Mouse (Mus musculus) megakaryocyte-erythroid progenitor cell, adult 5-6 weeks (primary cell): ENCODE data around the gene Fam43b. TPM values are rescaled to one million over a fixed set of nuclear protein-coding genes. Genes with fewer than 3 reads are reported as not detected.
"Not testable (repeated sequence)": the region's sequence is repeated elsewhere in the genome, so short reads cannot be mapped to it uniquely, and the experiment has no call there.

ENCODE experiments used
- ATAC-seq: replicated peaks from 2 replicates; pipeline ENCODE4 v1.8.0; 2016; ENCODE audit warnings: mild to moderate bottlenecking, inconsistent platforms; ENCODE audit not compliant: severe bottlenecking, poor library complexity, low FRiP score, low TSS enrichment
- total RNA-seq, 2 experiments: library from RNA; stranded (forward) in 1 of 2; stranded (reverse) in 1 of 2; fragments of 200-1000, 215-1000 nt in 1 of 2; fragments of >200 nt in 1 of 2; fragmentation: Nextera tagmentation in 1 of 2; gene quantifications; 2 replicates each; pipeline ENCODE4 v1.2.3; 2014 to 2017

The Fam43b gene
- total RNA-seq (2014; fragmentation: Nextera tagmentation), result not detected in 2 replicates
- total RNA-seq (2017), result not detected in 2 replicates

DNA sequence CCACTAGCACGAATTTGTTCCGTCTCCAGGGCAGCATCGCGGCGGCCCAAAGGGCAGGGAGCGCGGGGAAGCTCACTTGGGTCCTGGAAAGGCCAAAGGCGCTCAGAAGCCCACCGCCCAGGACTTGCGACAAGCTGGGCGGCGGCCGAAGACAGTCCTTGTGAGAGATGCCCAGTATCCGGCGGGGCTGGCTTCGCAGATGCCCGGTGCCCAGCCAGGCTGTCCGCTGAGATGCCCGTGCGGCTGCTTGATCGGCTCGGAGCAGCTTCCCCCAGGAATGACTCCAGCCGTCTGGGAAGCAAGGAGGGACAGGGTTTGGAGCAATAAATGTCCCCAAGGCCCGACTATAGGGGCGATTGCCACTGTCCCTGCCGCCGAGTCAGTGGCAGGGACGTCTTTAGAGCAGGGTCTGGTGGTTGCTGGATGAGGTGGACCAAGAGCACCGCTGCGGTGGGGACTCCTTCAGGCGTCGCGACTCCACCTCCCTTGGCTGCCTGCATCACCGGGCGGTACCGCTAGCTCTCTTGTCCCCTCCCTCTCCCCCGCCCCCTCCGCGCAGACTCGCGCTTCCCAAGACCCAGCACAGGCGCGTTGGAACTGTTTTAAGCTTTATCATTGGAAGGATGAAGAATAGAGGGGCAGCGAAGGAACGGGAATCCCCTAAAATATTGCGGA is at the start of gene Fam43b:
TSS of gene Fam43b (minus strand) at position 558 of the 675 bp plus-strand sequence.
- ATAC-seq, result no peak

DNA sequence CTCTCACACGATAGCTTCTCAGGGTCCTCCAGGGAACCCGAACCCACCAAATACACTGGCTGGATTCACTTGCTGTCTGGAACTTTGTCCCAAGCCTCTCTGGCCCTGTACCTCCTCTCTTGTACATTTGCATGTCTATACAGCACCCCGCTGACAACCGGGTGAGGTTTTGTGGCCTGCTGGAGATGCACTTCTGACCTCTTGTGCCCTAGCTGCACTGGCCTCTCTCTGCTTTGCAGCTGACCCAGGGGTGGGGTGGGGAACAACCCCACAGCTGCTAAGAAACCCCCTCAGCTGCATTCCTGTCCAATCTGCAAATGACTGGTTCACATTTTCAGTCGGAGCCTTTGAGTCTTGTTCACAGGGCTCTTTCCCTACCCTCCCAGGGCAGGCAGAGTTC is 48.6 kb upstream of the Fam43b start:
- no peak for ATAC-seq

DNA sequence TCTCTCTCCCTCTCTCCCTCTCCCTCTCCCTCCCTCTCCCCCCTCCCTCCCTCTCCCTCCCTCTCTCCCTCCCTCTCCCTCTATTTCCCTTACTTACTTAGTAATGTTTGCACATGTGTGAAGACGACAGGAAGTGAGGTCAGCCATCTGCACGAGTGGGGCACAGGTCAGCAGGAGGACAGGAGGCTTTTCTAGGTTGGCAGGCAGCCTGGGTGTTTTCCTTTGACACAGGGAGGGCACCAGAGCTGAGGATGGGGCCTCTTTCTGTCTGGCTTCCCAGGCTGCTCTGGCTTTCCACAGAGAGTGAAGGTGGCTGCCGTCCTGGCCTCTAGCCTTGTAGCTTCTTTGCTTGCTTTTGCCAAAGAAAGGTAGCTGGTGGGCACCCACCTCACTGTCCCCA is 43.7 kb upstream of the Fam43b start:
- no peak for ATAC-seq

DNA sequence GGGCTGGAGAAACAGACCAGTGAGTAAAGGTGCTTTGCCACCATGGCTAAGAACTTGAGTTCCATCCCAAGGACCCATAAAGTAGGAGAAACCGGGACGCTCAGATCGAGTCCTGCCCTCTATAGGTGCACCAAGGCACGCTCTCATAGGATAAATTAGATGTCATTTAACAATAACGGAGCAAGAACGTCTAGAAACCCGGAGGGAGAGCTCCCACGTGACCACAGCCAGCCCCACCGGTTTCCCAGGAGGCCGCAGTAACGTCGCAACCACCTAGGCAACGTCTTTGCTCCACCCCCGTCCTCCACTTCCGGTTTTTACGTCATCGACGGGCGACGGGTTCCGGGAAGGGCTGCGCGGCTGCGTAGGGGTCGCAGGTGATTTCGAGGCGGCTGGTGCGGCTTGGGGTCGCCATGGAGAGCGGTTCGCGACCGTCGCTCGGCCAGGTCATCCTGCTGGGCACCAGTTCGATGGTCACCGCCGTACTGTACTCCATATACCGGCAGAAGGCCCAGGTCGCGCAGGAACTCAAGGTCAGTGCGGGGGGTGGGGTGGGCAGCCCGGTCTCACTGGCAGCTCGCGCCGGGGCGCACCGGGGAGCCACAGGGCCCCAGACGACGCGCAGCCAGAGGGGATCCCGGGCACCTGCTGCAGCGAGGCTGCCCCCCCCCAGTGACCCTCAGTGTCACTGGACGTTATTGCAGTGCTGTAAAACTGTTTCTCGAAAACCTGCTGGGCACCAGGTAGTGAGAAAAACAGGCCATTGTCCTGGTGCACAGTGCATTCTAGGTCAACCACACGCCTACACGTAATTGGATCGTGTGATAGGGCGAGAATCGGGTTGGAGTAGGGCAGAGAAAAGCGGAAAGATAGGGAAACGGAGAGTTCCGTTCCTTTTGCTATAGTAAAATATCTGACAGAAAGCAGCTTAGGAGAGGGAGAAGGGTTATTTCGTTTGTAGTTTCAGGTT is 38.3 kb upstream of the Fam43b start, which contains the start of gene Mul1:
TSS of gene Mul1 (plus strand) at position 325 of the 970 bp plus-strand sequence.
- peak; percentile 94 for ATAC-seq

DNA sequence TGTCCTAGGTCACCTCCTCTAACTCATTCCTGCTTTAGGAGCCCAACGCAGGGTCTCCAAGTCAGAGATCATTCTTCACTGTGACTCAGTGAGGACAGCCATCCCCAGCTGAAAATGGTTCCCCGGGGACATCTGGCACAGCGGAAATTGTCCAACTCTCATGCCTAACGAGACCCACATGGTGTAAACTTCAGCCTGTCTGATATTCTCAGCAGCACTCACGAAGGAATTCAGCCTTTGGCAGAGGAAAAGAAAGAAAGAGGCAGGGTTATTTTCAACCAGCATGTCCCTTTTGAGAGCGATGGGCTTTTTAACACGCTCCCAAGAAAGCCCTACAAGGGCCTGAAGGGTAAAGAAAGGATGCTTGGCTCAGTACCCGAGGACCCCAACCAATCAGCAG is 35.0 kb upstream of the Fam43b start:
- ATAC-seq, result no peak

DNA sequence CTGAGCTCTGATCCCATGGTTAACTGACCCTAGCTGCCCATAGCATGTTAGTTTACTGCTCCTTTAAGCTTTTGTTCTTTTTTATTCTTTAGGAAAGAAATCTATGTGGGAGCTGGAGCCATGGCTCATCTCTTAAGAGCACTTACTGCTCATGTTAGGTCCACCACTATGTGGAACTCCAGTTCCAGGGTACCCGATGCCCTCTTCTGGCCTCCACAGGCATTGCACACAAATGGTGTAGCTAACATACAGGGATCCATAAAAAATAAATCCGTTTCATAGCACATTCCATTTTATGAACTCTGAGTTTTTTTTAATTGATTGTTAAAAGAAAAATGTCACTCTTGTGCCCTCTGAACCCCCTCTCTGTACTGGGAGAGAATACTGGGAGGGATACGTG is 33.5 kb upstream of the Fam43b start:
- no peak for ATAC-seq

DNA sequence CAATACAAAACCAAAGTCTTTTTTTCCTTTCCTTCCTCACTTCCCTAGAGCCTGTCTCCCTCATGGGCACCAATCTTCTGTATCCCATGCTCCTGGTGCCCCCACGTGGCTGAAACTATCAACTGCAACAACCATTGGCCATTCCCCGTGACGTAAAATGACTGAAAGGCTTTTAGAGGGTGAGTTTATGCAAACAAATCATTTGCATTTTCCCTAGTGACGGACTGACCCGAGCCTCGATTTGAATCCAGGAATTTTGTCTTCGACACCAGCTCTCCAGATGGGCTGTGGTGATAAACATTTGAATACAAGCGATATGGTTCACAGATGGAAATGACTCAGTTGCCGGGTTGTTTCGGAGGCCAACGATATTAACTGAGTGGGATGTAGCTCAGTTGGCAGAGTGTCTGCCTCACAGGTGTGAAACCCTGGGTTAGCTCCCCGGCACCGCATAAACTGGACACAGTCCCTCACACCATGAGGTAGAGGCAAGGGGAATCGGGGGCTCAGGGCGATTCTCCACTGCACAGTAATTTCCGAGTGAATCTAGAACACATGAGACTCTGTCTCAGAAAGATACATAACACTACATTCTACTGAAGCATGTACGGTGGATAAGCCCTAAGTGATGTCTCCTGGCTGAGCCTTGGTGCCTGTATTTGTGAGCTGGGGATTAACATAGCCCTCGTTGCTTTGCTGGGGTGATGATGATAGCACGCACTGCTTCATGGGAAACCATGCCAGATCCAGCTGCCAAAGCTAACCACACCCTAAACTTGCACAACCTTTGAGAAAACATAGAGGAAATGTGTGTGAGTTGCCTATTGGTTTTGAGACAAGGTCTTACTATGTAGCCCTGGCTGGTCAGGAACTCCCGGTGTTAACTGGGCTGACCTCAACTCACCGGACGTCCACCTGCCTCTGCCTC is 30.7 kb upstream of the Fam43b start:
- ATAC-seq, result peak; percentile 75

DNA sequence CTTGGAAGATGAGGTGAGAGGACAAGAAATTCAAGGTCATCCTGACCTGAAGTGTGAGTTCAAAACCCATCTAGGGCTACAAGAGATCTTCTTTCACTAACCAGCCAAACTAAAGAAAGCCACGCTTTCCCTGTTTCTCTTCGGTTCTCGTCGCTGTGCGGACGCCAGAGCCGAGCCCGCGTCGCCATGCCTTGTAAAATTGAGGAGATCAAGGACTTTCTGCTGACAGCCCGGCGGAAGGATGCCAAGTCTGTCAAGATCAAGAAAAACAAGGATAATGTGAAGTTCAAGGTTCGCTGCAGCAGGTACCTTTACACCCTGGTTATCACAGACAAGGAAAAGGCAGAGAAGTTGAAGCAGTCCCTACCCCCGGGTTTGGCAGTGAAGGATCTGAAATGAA is 29.3 kb upstream of the Fam43b start:
- ATAC-seq, result not testable (repeated sequence)

DNA sequence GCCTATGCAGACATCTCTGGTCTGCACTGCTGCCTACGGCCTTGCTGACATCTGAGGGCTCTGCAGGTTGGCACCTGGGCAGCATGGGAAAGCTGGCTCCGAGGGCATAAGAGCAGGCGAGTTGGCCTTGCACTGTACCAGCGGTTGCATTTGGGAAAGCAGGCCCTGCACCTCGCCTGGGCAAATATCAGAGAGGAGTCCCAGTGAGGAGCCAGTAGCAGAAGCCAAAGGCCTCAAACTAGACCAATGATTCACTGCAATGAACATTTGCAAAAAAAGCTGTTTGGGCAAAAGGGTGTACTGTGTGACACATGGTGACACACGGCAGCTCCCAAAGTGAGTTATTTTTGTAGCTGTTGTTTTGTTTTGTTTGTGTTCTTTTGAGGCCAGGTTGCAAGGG is 28.7 kb upstream of the Fam43b start:
- ATAC-seq, result no peak

DNA sequence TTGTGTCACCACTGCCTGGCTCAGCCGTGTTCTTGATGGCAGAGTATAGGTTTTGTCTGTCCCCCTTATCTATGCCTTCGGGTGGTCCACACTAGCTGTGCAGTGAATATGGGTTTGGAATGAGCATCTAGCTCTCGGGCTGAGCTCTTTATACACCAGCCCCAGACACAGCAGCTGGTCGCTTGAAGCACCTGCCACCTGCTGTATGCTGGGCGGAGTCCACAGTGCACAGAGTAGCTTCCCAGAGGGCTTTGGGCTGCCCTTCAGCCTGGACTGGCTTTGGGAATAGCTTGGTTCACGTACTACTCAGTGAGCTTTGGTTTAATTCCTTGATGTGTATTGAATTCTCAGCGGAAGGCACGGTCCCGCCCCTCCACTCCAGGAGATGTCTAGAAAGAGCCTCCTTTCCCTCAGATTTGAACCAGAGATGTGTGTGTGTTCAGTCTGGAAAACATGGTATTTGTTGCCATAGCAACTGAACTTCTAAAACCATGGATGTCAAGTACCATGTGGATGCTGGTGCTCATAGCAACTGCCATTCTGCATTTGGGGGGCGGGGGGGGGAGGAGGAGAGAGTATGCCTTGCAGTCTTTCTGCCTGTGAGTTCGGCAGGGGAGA is 22.1 kb upstream of the Fam43b start:
- no peak for ATAC-seq

DNA sequence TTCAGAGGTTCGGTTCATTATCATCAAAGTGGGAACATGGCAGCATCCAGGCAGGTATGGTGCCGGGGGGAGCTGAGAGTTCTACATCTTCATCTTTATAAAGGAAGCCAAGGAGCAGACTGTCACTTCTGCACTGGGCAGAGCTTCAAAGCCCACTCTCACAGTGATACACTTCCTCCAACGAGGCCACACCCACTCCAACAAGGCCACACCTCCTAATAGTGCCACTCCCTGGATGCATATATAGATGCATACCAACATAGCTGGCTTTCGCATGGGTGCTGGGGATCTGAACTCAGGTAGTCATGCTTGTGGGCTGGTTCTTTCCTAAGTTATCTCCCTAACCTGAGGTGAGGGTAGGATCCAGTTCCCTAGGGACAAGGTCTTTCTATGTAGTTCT is 21.6 kb upstream of the Fam43b start:
- no peak for ATAC-seq

DNA sequence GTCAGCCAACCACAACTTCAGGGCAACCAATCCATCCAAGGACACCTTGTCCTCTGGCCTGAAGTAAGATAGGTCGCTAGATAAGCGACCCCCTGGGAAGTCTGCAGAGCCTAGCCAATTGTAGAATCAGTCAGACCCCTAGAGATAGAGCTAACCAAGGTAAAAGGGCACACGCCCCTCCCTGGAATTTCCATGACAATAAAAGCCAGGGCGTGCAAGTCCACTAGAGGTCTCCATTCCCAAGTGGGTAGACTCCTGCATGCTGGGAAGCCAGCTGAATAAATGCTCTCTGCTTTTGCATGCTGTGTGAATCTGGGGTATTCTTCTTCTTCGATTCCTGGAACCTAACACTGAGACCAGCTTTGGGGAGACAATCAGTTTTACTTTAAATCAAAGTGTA is 20.1 kb upstream of the Fam43b start:
- ATAC-seq, result no peak

DNA sequence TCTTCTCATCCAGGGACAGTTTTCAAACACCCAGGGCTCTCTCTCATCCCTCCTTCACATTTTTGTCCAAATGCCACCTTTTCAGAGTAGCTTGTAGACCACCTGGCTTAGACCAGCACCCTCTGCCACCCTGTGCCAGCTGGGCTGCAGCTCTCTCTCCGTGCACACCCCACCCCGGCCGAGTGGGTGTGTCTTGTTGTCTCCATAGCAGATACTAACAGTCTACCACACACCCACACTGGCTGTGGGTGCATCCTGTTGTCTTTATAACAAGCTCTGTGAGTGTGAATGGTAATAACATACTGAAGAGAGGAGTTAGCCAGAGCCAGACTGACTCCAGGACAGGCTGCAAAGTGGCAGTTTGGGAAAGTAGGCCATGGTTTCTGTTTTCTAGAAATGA is 19.7 kb upstream of the Fam43b start:
- ATAC-seq, result no peak

DNA sequence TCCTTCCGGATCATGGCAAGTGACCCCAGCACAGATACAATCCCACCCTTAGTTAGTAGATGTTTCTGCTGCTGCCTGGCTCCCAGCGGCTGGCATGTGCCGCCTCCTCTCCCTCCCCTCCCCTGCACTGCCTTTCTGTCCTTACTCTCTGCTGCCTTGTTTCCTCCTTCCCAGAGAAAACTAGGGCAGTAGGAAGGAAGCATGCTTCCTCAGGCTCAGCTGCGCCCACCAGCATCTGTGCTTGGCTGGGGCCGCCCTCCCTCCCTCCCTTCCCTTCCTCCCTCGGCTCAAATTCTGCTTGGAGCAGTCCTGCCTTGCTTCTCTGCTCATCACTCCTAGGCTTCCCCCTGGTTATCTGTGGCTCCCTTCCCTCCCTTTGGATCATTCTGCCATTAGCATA is 18.4 kb upstream of the Fam43b start:
- ATAC-seq, result no peak

DNA sequence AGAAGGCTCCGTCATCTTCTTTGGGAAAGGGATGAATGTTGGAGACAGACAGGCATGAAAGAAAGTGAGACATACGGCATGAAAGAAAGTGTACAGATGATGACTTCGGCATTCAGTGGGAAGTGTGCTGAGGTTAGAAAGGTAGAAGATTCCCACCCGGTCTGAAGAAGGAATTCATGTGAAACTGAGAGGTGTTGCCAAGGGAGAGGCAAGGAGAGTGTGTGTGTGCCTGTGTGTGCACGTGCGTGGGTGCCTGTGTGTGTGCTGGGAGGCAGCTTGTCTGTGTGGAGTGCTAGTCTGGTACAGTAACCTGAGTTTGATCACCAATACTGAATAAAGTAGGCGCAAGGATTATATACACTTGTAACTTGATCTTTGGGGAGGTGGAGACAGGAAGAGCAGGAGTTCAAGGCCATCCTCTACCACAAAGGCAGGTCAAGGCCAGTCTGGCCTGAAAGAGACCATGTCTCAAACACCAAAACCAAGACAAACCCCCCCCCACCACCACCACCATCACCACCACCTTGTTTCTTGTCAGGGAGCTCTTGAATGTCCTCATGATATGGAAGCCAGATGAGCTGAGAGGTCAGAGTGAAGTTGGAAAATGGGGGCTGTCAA is 15.3 kb upstream of the Fam43b start:
- ATAC-seq, result no peak

DNA sequence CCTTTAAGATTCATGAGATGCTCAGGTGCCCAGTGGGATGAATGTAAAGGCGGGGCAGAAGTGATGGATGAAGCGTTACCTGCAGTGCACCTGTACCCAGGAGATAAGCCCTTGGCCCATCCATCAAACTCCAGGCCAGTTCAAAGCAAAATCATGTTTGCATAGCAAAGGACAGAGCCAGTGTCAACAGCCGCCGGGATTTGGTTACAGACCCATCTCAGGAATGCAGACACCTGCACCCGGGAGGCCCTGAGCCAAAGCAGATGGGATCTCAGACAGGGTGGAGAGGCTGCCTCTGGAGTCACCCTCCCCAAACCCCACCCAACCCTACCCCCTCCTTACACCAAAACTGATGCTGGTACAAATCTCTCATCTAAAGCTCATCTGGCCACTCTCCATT is 14.7 kb upstream of the Fam43b start:
- no peak for ATAC-seq

DNA sequence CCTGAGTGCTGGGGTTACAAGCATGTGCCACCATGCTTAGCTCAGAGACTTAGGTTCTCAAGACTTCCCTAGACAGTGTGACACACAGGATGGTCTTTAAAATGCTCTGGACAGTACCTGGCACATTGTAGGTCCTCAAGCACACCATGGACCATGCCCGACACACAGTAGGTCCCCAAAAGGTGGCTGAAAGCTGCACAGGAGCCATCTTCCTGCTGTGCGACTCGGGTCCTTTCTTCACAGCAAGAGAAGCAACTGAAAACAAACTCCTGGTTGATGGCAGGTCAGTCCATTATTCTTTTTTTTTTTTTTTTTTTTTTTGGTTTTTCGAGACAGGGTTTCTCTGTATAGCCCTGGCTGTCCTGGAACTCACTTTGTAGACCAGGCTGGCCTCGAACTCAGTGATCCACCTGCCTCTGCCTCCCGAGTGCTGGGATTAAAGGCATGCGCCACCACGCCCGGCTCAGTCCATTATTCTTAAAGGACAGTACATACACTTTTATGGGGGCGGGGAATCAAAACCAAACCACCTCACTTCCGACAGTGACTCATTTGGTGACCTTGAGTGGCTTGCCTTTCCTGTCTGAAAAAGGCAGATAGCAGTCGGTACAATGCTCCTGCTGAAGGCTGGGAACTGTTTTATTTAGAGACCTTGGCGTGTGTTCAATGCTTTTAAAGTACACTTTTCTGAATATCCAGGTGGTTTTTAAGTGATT is 11.3 kb upstream of the Fam43b start:
- 0 out of 2 replicates have a peak, but pooled peaks have one; percentile 42 for ATAC-seq

DNA sequence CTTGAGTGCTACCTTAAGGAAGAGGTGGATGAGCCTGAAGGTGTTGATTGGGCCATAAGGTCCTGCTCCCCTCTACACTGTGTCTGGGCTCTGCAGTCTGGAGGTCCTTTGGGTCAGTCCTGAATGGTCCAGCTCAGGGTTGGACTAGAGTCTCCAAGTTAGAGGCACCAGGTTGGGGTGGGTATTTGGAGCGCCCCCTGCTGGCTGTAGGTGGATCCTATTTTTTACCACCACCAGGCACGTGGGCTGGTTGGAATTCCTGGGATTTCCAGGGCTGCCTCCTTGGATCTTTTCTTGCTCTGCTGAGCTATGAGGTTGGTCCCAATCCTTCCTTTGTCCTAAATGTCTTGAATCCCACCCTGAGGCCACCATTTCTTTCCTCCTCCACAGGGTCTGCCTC is 8.5 kb upstream of the Fam43b start:
- peak; percentile 63 for ATAC-seq
